Mouse (Mus musculus): Measurements from ENCODE around the gene Tspan10.

DNA sequence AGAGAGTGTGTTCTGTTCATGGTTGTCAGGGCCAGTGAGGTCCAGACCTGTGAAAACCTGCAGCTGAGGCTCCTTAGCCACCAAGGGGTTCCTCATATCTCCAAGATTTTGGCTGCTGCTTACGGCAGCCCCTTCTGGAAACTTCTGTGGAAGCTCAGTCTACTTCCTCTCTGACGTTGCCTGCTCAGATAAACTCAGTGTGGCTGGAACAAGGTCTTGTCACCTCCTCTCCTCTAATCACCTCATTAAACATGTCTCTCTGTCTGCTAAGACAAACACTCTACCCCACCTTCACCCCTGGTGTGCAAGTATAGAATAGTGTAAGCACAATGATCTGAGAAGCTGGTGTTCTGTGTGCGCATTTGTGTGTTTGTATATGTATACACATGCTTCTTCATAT is 3.0 kb downstream of the Tspan10 start:
- TF ChIP-seq CTCF (IDR thresholded peaks at IDR 0.05; ENCODE audit: control insufficient read depth, insufficient read depth, insufficient replicate concordance, low read depth, low read length) (no peak), POLR2A (IDR thresholded peaks at IDR 0.05; ENCODE audit: control insufficient read depth, low read depth, low read length) (no peak)

Measured in testis, adult 2 months (tissue).